Mouse (Mus musculus) liver, postnatal 0 days (tissue): ENCODE measurements around the gene Phf21a.

ENCODE experiments used
- CTCF ChIP-seq: sonication (generic); IDR thresholded peaks from 2 replicates; pipeline ENCODE4 v1.5.1; 2016; ENCODE audit warnings: antibody characterized with exemption, low read depth
- EP300 ChIP-seq: IDR thresholded peaks from 2 replicates; pipeline ENCODE4 v1.6.1; 2016; ENCODE audit warnings: antibody characterized with exemption, low read depth, mild to moderate bottlenecking

DNA sequence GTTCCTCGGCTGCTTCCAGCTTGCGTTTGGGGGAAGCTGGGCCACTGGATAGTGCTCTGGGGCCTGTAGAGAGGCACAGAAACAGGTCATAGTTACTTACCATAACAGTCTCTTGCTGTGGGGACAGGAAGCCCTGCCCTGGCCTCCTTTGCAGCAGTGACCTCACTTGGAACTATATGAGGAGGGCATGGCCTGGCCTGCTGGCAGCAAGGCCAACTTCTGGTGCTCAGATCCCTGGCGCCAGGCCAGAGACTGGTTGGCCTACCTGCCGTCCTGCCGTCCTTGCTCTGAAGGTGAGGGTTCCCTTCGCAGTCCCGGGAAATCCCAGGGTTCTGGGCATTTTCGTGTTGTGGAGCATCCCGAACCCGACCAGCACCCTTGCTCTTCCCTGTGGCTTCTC lies 318.8 kb downstream of the Phf21a start:
- TF ChIP-seq EP300 (no peak), CTCF (no peak)
